Mouse (Mus musculus): Measurements from ENCODE around the gene Adamts12. TPM values are rescaled to one million over a fixed set of nuclear protein-coding genes. Genes with fewer than 3 reads are reported as not detected.

Gene Adamts12
- polyA plus RNA-seq, 1 experiment from 2014 or later: 5.1 TPM

DNA sequence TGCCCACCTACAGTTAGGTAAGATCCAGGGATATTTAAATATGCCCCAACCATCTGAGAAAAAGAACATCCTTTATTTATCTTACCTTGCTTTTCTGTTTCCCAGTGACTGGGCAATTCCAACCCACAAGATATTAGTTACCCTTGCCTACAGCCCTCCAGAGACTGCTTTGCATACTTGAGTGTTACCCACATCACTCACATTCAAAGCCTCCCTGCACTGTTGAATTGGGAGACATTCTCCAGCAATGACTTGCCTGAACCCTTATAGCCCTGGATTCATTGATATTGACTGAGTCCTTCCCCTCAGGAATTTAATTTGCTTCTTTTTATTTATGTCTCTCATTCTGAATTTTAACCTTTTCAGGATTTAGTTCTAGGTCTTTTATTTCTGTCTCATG, 53.8 kb downstream of the Adamts12 start:
- H3K4me2 ChIP-seq (replicated peaks): no peak overlapping the region
- H3K27me3 ChIP-seq: no peaks in the 10 kb centered on the region
- H3K9ac ChIP-seq (replicated peaks): no peak overlapping the region
- no peak overlapping the region for H3K4me3 ChIP-seq
- no peaks in the 10 kb centered on the region for H3K9me3 ChIP-seq
- H3K36me3 ChIP-seq: no peaks in the 10 kb centered on the region
- H3K27ac ChIP-seq (replicated peaks): no peak overlapping the region
- H3K4me1 ChIP-seq: peaks cover 5% of the 10 kb centered on the region; the same call in 1 of the 2 replicates
- ATAC-seq (ENCODE audit: low FRiP score, low read depth): no peak

DNA sequence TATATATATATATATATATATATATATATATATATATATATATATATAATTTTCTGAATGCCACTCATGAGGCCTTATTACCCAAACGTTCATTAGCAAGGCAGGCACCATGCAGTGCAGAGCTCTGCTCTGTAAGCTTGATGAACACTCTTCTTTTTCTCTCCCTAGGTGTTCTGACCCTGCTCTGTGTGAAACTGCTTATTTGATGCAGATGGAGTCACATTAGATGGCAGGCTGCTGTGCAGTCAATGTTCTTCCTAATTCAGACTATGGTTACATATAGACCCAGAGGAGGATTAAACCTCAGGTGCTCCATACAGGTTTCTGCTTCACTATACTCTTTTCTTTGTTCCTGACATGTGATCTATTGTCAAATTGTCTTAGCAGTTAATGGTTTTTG, 57.1 kb downstream of the Adamts12 start:
- no peaks in the 10 kb centered on the region for H3K27me3 ChIP-seq
- no peak for ATAC-seq (ENCODE audit: low FRiP score, low read depth)
- H3K4me1 ChIP-seq: no peaks in the 10 kb centered on the region
- H3K4me3 ChIP-seq: no peak overlapping the region
- no peak overlapping the region for H3K9ac ChIP-seq (replicated peaks)
- H3K9me3 ChIP-seq: no peaks in the 10 kb centered on the region
- H3K4me2 ChIP-seq (replicated peaks): no peak overlapping the region
- no peak overlapping the region for H3K27ac ChIP-seq (replicated peaks)
- H3K36me3 ChIP-seq: no peaks in the 10 kb centered on the region
- WGBS: 30% methylated on average over 1 of the region's 1 CpGs

DNA sequence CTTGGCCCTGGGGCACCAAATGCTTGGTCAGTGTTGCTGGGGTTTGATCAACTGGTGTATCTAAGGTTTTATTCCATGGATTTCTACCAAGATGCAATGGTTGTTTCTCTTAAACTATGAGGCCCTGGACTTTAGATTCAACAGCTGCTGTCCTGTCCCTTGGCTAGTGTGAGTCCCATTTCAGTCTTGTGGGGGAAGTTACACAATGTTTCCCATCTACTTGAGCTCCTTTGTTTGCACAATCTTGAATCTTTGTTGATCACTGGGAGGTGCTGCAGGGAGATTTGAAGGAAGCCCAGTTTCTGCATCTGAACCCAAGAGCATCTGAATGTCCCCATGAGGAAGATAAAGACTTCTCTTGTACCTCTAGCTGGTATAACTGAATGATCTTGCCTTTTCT, 60.8 kb downstream of the Adamts12 start:
- Histone ChIP-seq H3K27me3 (no peaks in the 10 kb centered on the region), H3K4me1 (no peaks in the 10 kb centered on the region), H3K27ac (replicated peaks) (no peak overlapping the region), H3K9ac (replicated peaks) (no peak overlapping the region), H3K9me3 (no peaks in the 10 kb centered on the region), H3K4me3 (no peak overlapping the region), H3K36me3 (no peaks in the 10 kb centered on the region), H3K4me2 (replicated peaks) (no peak overlapping the region)
- no peak for ATAC-seq (ENCODE audit: low FRiP score, low read depth)

DNA sequence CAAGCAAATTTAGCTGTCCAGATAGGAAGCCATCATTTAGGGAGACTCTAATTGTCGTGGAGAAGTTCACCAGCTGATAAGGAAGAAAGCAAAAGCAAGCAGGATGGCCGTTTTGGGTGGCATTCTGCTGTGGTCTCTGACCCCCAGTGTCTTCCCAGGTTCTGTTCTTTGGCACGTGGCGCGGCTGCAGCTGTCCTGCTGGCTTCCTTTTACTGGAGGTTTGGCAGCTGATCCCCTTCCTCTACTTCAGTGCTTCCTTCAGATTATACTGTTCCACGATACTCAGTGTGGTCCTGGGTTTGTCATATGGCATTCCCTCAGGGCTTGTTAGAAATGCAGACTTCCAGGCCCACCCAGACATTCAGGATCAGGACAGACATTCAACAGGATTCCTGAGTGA, 63.9 kb downstream of the Adamts12 start:
- Histone ChIP-seq H3K9ac (replicated peaks) (no peak overlapping the region), H3K4me2 (replicated peaks) (no peak overlapping the region), H3K27ac (replicated peaks) (no peak overlapping the region), H3K36me3 (no peaks in the 10 kb centered on the region), H3K4me1 (no peaks in the 10 kb centered on the region), H3K27me3 (no peaks in the 10 kb centered on the region), H3K9me3 (no peaks in the 10 kb centered on the region), H3K4me3 (no peak overlapping the region)
- ATAC-seq (ENCODE audit: low FRiP score, low read depth): no peak
- 70% methylated on average over 6 of the region's 6 CpGs for WGBS

DNA sequence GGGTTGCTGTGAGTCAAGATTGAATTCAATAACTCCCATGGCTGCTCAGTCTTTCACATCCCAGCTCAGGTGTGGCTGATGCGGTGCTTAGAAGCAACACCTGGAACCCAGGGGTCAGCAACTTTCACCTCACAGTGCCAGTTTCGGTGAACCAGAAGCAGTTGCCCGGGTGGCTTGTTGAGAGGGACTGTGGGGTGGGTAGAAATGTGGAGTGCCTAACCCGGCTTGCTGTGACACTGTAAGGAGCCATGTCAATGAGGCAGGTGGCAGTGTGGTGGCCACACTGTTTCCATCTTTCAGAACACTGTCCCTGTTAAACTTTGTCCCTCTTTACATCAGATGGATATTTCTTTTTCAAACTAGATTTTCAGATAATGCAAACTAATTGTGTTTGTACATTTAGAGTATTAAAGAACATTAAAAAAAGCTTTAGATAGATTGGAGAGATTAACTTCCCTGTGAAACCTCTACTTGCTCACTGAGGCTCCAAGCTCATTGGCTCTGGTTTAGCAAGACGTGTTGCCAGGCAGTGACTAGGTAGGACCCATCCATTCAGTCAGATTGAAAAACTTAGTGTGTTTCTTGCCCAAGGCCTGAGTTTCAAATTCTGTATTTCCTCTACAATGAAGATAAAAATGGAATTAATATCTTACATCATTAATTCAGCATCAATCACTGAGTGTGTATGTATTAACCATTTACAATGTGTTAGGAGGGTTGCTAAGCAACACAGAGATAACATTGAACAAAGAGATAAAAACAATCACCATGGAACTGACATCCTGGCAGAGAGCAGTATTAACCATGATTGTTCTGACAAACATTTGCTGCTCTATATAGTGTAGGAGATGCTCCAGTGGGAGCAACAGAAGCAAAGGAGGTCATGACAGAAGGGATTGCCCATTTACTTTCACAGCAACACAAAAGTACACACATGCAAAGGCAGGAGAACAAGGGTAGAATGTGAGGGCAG, 68.3 kb downstream of the Adamts12 start:
- Histone ChIP-seq H3K4me2 (replicated peaks) (no peak overlapping the region), H3K4me1 (no peaks in the 10 kb centered on the region), H3K9ac (replicated peaks) (no peak overlapping the region), H3K36me3 (no peaks in the 10 kb centered on the region), H3K9me3 (no peaks in the 10 kb centered on the region), H3K27me3 (no peaks in the 10 kb centered on the region), H3K4me3 (no peak overlapping the region), H3K27ac (replicated peaks) (no peak overlapping the region)
- ATAC-seq (ENCODE audit: low FRiP score, low read depth): no peak
- WGBS: 94% methylated on average over 5 of the region's 5 CpGs

DNA sequence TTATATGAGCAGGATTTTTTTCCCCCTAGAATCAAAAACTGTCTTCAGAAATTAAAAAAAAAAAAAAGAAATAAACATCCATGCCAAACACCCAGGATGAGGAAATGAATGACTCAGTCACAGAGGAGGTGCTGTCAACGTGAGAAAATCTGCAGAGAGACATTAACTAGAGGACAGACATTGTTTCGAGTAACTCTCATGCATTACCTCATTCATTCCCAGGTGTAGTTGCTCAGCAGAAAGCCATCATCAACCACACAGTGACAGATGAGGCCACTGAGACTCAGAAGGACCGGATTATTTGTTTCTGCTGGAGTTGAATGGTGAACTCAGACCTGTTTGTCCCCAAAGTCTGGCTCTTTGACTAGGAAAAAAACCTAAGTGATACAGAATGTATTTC, 81.0 kb downstream of the Adamts12 start:
- H3K4me3 ChIP-seq: no peak overlapping the region
- WGBS: 75% methylated on average over 3 of the region's 3 CpGs
- no peaks in the 10 kb centered on the region for H3K36me3 ChIP-seq
- no peaks in the 10 kb centered on the region for H3K9me3 ChIP-seq
- no peak overlapping the region for H3K4me2 ChIP-seq (replicated peaks)
- H3K9ac ChIP-seq (replicated peaks): no peak overlapping the region
- no peaks in the 10 kb centered on the region for H3K4me1 ChIP-seq
- H3K27ac ChIP-seq (replicated peaks): no peak overlapping the region
- no peaks in the 10 kb centered on the region for H3K27me3 ChIP-seq
- no peak for ATAC-seq (ENCODE audit: low FRiP score, low read depth)

DNA sequence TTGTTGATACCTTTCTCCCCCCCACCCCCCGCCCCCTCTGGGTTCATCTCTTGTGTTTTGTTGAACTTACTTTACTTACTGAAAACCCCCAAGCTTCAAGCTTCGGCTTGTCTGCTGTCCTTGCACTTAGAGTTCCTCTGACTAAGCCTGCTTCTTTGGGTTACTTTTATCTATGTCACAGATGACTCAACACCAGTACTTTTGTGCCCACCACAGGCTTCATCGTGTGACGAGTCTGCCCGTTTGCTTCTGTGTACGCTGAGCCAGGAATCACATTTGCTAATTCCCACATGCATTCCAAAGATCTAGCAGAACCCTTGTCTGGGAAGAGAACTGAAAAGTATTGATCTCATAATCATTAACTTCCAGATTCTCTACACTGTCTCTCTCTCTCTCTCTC, 94.8 kb downstream of the Adamts12 start:
- Histone ChIP-seq H3K4me3 (no peak overlapping the region), H3K36me3 (no peaks in the 10 kb centered on the region), H3K27ac (replicated peaks) (no peak overlapping the region), H3K4me1 (no peaks in the 10 kb centered on the region), H3K27me3 (no peaks in the 10 kb centered on the region), H3K9me3 (no peaks in the 10 kb centered on the region), H3K9ac (replicated peaks) (no peak overlapping the region), H3K4me2 (replicated peaks) (no peak overlapping the region)
- 80% methylated on average over 6 of the region's 6 CpGs for WGBS
- no peak for ATAC-seq (ENCODE audit: low FRiP score, low read depth)

DNA sequence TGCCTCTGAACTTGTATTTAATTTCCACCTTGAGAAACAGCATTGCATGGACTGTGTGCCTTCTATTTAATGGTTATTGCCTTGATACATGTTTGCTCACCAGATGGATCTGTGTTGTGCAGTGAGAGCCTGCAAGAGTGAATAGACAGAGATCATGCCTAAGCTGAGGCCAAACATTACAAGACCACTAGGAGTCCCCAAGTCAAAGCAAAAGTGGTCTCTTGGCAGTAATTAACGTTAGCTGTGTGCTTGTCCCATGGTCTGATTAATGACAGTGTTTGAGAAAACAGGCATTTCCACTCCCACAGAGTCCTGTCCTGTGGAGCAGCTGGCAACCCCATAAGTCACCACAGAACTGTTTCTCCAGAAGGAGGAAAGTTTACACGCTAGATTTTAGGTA, 96.2 kb downstream of the Adamts12 start:
- H3K9ac ChIP-seq (replicated peaks): no peak overlapping the region
- H3K36me3 ChIP-seq: no peaks in the 10 kb centered on the region
- H3K9me3 ChIP-seq: no peaks in the 10 kb centered on the region
- H3K4me3 ChIP-seq: no peak overlapping the region
- H3K27me3 ChIP-seq: no peaks in the 10 kb centered on the region
- no peaks in the 10 kb centered on the region for H3K4me1 ChIP-seq
- ATAC-seq (ENCODE audit: low FRiP score, low read depth): no peak
- WGBS: 76% methylated on average over 2 of the region's 2 CpGs
- no peak overlapping the region for H3K27ac ChIP-seq (replicated peaks)
- H3K4me2 ChIP-seq (replicated peaks): no peak overlapping the region

DNA sequence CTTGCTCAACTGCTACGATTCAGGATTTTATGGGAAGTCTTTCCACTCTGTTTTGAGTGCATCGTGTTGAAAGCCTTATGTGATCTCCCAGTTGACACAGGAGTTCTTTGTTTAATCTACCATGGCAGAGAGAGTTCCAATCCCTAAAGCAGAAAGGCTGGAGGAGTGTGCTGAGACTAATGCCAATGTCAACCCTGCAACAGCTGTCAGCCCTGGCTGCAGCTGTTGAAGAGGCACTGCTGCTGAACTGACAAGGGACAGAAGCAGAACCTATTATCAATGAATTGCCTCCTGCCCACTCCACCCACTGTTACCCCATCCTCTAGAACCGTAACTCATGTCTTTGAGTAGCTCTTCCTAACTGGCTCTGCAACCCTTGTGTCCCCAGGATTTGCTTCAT, 101.3 kb downstream of the Adamts12 start:
- 45% methylated on average over 3 of the region's 3 CpGs for WGBS
- H3K27ac ChIP-seq (replicated peaks): no peak overlapping the region
- no peak for ATAC-seq (ENCODE audit: low FRiP score, low read depth)
- no peaks in the 10 kb centered on the region for H3K9me3 ChIP-seq
- no peak overlapping the region for H3K4me2 ChIP-seq (replicated peaks)
- no peaks in the 10 kb centered on the region for H3K4me1 ChIP-seq
- no peak overlapping the region for H3K4me3 ChIP-seq
- no peaks in the 10 kb centered on the region for H3K27me3 ChIP-seq
- no peaks in the 10 kb centered on the region for H3K36me3 ChIP-seq
- H3K9ac ChIP-seq (replicated peaks): no peak overlapping the region

DNA sequence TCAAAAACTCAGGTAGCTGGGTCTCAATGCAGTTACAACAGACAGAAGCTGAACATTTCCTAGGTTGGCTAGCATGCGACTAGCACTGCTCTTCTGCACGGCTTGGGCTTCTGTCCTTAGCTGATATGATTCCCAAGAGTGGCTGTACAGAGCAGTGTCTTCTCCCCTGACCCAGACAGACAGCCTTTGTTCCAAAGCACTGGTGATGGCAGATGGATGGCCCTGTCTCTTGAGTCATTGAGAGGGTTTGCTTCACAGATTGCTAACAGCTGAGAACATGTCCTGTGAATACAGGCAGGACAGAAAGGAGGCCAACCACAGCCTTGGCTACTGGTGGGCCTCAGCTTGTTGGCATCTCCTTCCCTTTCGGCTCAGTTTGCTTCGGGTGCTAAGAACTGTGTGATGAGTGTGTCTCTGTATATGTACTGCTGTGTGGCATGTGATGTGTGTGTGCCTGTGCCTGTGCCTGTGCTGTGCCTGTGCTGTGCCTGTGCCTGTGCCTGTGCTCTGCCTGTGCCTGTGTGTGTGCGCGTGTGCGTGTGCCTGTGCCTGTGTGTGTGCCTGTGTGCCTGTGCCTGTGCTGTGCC, 109.4 kb downstream of the Adamts12 start:
- 93% methylated on average over 7 of the region's 7 CpGs for WGBS
- Histone ChIP-seq H3K27me3 (no peaks in the 10 kb centered on the region), H3K4me3 (no peak overlapping the region), H3K9me3 (no peaks in the 10 kb centered on the region), H3K4me2 (replicated peaks) (no peak overlapping the region), H3K4me1 (0 out of 2 replicates have a peak, but pooled peaks cover 4% of the 10 kb centered on the region), H3K27ac (replicated peaks) (no peak overlapping the region), H3K36me3 (no peaks in the 10 kb centered on the region), H3K9ac (replicated peaks) (no peak overlapping the region)
- ATAC-seq (ENCODE audit: low FRiP score, low read depth): no peak

DNA sequence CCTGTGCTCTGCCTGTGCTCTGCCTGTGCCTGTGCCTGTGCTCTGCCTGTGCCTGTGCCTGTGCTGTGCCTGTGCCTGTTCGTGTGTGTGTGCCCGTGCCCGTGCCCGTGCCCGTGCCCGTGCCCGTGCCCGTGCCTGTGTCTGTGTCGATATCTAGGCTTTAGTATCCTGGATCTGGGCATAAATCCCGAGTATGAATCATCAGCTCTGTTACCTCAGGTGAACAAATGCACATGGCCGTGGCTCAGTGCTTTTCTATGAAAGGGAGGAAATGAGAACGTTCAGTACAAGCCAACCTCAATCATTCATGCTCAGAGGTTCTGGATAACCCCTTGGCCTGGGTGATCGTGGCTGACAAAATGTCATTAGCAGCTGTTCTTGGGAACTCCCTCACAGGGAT, 110.3 kb downstream of the Adamts12 start:
- Histone ChIP-seq H3K27me3 (no peaks in the 10 kb centered on the region), H3K9me3 (no peaks in the 10 kb centered on the region), H3K27ac (replicated peaks) (no peak overlapping the region), H3K9ac (replicated peaks) (no peak overlapping the region), H3K4me3 (no peak overlapping the region), H3K36me3 (no peaks in the 10 kb centered on the region), H3K4me2 (replicated peaks) (no peak overlapping the region), H3K4me1 (0 out of 2 replicates have a peak, but pooled peaks cover 4% of the 10 kb centered on the region)
- 85% methylated on average over 13 of the region's 13 CpGs for WGBS
- no peak for ATAC-seq (ENCODE audit: low FRiP score, low read depth)

DNA sequence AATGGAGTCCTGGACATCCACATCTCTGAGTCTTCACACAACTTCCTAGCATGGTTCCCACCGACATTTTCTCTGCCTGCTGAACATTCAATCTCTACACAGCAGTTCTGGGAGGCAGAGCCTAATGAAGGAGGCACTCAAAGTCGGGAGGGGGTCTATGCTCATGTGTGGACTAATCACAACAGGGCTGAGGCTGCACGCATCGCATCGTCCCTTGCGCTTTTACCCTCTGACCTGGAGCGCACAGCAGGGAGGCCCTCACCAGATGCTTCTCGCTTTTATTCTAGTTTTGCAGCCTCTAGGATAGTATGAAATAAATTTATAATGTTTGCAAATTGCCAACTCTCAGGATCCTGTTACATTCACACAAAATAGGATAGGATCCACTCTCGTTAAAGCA, 112.9 kb downstream of the Adamts12 start:
- Histone ChIP-seq H3K4me2 (replicated peaks) (no peak overlapping the region), H3K36me3 (no peaks in the 10 kb centered on the region), H3K9ac (replicated peaks) (no peak overlapping the region), H3K4me3 (no peak overlapping the region), H3K4me1 (0 out of 2 replicates have a peak, but pooled peaks cover 4% of the 10 kb centered on the region), H3K27ac (replicated peaks) (no peak overlapping the region), H3K27me3 (no peaks in the 10 kb centered on the region), H3K9me3 (no peaks in the 10 kb centered on the region)
- ATAC-seq (ENCODE audit: low FRiP score, low read depth): peak; percentile 65; the same call in 1 of the 2 replicates
- 43% methylated on average over 9 of the region's 9 CpGs for WGBS
